Mouse (Mus musculus) lung, adult 2 months (tissue): Measurements from ENCODE around the gene 5330417H12Rik.

ENCODE experiments used
- CTCF ChIP-seq: fragments of 200-500 bp; IDR thresholded peaks from 2 replicates; pipeline ENCODE4 v1.5.1; 2011; ENCODE audit warnings: mild to moderate bottlenecking, low read length, control low read depth; ENCODE audit not compliant: insufficient read depth
- POLR2A ChIP-seq: fragments of 200-500 bp; IDR thresholded peaks from 2 replicates; pipeline ENCODE4 v1.6.1; 2011; ENCODE audit warnings: low read depth, mild to moderate bottlenecking, control low read depth, low read length, borderline replicate concordance; ENCODE audit errors: extremely low read depth

- TF ChIP-seq CTCF: no peak
- no peak for TF ChIP-seq POLR2A
Measured at GRCm38 (mm10) chr7:107651821-107652220, 26.9 kb upstream of the 5330417H12Rik start.
